Mouse (Mus musculus): Measurements from ENCODE around the gene Asb8. TPM values are rescaled to one million over a fixed set of nuclear protein-coding genes. Genes with fewer than 3 reads are reported as not detected.

Gene Asb8
- total RNA-seq, 4 experiments from 2014 or later: 116 to 127 (median 119) TPM

DNA sequence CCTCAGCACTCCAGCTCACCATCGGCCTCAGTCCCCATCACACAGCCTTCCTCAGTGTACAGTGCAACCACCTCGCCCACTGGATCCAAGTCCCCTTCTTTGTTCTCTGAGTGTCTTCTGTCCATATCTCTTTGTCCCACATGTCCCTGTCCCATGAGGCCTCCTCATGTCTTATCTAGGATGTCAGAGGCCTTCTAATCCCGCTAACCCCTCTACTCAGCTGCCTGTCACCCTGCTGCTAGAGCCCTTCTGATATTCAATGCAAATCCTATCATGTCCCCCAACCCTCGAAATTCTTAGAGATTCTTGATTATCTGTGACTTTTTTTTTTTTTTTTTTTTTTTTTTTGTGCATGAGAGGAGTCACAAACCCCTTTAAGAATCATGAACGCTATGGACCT, 49.1 kb downstream of the Asb8 start:
- no peak for DNase-seq (ENCODE audit: low spot score)

DNA sequence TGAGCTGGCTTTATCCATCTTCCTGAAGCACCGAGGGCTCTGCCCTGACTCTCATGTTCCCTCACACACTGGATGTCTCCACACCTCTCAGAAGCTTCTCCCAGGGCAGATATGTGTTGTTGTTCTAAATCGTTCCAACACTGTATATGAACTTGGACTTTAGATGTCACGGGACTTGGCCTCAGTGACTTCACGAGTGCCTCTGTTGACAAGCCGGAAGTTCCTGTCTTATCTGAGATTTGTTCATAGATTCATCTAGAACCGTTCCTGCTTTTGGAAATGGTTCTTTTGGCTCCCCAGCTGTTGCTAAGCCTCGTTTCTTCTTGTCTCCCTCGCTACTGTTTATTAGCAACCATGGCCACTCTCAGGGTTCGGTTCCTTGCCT, 49.7 kb downstream of the Asb8 start:
- DNase-seq (ENCODE audit: low spot score): no peak

DNA sequence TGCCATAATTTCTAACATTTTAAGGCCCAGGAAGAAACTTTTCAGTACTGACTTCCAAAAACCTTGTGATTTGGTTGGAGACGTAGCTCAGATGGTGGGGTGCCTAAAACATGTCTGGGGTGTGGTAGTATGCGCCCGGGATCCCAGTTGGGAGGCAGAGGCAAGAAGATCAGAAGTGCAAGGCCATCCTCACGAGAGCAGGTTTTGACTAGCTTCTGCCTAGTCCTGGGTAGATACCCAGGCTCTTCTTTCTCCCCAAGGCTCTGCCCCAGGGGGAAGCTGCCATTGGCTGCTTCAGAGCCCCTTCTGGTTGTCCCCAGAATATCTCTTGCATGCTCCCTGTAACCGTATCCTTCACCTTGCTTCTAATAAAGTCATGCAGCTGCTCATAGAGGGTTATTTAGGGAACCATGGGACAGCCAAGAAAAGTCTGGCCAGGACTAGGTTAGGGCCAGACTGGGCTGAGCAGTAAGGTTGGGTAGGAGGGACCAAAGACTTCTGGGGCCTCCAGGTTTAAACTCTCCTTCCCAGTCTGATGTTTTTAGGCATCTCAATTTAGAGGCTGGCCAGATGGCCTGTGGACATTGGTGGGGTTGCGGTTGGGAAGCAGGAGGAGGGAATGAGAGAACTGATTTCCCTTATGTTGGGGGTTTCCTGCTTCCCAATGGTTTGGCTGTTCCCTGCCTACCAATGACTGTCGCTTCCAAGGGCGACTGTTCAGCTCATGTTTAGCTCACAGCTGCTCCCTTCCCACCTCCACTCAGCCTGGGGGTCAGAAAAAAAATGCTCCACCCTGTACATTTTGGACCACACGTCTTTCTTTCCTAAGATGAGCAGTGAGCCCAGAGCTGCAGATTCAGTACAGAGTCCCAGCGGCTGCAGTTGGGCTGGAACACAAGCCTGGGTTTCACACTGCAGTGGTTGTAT, 50.3 kb downstream of the Asb8 start:
- DNase-seq (ENCODE audit: low spot score): no peak

DNA sequence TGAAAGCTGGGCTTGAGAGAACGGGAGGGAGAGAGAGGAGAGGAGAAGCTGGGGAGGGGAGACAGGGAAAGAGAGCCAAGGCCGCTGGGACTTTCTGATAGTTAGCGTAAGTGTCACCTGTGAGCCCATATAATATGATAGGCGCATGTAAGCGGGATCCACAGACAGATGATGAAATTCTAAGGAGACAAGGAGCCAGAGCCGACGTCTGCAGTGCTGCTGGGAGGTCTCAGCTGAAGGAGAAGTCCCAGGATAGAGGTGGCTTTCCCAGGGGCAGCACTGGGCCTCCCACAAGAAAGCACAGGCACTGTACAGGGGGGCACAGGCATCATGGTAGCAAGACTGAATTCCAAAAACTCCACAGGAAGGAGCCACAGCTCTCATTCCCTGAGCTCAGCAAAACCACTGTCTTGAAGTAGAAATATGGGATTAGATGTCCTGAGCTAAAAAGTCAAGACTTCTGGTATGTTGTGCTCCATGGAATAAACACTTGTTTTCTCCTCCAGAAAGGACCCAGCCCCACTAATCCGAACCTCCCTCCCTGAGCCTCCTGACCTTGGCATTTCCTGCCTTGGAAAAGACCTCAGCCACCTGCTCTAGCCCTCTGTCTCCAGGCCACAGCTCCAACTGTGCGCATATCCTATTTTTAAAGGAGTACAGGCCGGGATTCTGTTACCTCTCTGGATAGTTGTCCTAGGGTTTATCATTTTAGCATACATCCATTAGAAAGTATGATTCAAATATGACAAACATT, 51.1 kb downstream of the Asb8 start:
- DNase-seq (ENCODE audit: low spot score): no peak

DNA sequence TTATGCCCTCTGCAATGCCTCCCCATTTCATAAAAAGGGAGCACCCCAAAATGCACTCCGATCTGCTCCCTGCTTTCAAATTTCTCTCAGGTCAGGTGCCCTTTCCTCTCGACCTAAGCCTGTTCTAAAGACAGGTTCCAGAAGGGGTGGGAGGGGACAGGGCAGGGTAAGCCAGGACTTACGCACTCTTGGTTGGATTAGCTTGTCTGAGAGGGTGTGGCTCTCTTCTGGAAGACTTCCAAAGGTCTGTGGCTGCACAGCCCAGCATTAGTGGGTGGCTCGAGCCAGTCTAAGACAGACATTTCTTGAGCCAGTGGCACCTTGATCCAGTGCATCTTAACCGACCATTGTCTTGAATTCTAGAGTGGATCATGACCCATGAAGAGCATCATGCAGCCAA, 53.6 kb downstream of the Asb8 start:
- no peak for DNase-seq (ENCODE audit: low spot score)

DNA sequence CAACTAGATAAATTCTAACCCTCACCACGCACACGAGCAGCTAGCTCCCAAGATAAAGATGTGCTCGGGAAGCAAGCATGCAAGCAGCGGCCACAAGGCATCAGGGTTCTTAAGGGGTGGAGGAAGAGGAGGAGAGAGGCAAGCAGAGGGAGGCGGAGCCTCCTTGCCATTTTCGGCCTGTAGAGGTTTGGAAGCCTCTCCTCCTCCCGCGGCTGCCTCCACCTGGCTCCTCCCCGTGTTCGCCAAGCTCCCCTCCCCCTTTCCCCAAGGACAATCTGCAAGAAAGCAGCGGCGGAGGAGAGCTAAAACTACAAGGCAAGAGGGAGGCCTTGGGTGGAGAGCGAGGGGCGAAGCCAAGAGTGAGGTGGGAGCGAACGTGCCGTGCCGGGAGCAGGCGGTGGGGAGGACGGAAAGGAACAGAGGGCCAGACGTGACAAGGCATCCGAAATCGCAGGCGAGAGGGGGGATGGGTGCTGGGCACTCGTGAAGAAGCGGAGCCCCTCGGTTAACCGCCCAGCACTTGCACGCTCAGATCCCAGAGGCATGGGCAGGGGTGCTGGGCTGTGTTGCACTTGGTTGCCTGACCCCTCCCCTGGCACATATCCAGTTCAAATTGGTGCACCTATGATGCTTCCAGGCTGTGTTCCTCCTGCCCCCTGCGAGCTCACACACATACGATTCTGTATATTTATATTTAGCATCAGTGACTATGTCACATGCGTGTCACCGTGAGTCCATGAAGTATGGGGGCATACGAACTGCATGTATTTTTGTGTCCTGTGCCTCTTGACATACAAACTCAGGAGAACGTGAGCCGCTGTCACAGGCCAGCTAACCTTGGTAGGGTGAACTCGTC, 56.9 kb downstream of the Asb8 start:
- peak; percentile 87 for DNase-seq (ENCODE audit: low spot score)

DNA sequence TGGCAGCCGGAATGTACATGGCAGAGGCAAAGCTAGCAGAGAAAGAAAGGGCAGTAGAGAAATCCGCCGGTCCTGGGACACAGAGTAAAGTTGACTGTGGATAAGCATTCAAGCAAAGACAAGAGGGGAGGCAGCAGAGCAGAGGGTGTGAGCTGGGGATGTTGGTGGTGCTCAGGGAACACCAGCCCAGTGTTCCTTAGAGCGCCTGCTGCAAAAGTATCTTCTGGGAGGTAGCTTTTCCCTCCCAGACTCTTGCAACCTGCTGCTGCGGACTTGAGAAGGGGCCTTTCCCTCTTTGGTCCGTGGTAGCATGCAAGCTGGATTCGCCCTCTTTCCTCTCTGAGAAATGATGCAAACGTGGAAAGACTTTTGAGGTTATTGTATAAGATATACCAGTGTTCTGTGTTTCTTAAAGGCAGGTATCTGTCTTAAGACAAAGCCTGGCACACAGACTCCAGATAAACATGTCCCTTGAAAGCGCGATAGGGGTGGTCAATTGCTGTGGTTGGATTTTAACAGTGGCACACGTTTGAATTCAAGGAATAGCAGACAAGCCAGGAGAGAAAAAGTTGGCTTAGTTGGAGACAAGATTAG, 57.6 kb downstream of the Asb8 start:
- no peak for DNase-seq (ENCODE audit: low spot score)

DNA sequence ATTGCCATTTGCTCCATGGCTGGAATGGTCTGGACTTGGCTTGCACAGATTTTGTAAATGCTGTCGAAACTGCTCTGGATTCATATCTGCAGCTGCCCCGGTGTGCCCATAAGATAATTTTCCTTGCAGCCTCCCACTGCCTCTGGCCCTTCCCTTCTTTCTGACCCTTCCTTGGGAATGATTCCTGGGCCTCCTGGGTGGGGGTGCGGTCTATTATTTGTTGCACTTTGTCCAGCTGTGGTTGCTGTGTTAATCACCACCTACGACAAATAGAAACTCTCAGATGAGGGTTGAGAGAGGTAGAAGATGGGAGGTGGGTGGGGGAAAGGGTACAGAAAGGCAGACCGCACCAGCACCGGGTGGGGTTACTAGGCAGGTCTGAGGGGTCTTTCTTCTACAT, 58.2 kb downstream of the Asb8 start:
- no peak for DNase-seq (ENCODE audit: low spot score)

DNA sequence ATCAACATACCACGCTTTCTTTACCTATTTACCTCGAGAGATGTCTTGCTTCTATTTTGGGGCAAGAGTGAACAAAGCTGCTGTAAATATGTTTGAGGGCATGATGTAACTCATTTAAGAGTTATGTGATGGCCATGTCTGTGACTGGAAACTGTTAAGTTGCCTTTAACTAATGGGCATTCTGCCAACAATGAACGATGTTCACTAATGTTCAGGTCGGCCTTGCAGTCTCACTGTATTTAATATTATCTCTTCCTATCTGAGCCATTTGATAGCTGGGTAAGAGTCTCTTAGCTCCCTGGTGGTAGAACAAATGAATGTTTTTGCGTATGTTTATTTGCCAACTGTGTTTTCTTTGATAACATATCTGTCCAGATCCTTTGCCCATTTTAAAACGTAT, 58.9 kb downstream of the Asb8 start:
- DNase-seq (ENCODE audit: low spot score): no peak

DNA sequence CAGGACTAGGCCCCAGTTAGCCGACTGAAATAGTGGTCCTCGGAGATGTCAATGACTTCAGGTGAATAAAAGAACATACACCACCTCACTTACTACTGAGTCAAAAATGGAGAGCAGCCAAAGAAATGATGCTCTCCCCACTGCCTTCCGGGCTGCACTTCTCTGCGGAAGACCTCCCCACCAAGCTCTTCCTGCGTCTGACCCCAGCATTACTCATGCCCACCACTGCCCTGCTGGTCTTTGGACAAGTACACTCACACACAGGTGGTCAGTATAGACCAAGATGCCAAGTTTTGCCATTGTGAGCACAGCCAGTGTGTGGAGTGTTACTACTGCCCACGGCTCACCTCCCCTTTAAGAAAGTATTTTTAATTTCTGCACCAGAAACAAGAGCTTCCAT, 63.0 kb downstream of the Asb8 start:
- DNase-seq (ENCODE audit: low spot score): no peak

DNA sequence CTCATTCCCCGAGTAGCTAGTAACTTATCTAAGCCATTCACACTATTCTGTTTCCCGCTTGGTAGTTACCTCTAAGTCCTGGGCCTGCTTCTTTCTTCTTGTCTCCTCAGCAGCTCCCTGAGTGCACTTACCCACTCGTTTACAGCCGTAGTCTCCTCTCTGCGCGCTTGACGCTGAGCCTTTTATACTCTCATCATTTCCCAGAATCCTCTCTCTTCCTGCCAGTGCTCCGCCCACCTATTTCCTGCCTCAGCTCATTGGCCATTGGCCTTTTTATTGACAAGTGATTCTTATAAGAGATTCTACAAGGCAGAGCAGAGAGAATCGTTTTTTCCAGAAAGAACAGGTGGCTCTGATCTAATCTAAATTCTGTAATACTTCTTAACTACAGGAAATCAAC, 66.9 kb downstream of the Asb8 start:
- DNase-seq (ENCODE audit: low spot score): no peak

DNA sequence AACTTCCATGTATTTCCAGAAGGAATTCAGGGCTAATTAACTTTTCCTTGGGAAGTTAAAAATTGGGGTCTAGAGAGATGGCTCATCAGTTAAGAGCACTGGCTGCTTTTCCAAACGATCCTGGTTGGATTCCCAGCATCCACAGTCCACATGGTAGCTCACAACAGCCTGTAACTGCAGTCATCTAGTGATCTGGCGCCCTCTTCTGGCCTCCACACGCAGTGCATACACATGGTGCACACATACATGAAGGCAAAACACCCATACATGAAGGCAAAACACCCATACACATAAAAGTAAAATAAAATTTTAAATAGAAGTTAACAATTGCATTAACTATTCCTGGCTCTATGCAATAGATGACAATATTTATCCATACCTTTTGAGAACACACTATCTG, 68.5 kb downstream of the Asb8 start:
- DNase-seq (ENCODE audit: low spot score): no peak

DNA sequence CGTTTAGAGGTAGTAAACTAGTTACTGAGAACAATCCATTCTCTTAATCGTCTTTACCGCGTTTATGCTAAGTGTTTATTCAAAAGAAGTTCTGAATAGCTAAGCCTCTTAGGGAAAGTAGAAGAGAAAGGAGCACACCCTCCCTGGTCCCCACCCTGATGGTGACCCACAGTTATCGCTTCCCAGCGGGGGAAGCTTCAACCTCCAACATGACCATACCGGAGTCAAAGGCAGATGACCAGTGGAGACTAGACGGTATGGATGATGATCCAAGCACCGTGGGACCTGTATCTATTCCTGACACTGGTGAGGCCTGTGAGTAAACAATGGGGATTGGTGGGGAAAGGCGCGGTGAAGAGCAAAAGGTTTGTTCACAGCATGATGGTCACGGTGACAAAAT, 70.5 kb downstream of the Asb8 start:
- no peak for DNase-seq (ENCODE audit: low spot score)

DNA sequence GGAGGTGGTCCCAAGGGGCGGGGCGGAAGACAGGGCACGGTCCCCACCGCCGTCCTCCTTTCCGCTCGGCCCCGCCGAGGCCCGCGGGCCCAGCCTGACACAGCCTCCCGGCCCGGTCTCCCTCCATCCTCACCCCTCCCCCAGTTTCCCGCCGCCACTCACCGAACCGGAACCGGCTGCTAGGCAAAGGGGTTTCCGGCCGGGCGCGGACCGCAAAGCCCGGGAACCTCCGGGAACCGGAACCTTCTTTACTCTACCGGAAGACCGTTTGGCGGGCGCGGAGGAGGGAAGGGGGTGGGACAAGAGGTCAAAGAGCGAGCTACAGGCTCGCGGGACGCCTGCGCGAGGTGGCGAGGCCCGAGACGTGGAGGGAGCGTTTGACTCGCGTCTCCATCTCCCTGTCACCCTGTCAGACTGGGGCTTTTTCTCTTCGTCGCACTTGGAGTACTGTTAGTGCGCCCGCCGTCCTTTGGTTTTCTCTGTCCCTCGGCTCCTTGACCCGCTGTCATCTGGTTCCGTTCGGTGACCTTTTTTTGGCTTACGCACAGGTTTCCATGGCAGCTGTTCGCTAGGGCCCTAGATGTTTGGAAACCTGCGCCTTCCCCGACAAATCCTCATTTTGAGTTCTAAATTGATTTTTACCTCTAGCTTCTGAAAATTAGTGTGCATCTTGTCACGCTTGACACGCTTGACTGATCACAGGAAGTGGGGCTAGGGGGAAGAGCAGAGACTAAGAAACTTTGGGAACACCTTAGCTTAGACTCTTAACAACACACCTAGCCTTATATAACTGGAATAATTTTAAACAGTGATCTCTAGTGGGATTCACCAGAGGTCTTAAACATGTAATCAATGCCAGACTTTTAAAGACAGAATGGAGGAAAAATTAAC, 72.1 kb downstream of the Asb8 start, which contains the start of gene Senp1:
Senp1 (minus strand) TSS at position 624 of the 891 bp plus-strand sequence.
- DNase-seq (ENCODE audit: low spot score): peak; percentile 95

DNA sequence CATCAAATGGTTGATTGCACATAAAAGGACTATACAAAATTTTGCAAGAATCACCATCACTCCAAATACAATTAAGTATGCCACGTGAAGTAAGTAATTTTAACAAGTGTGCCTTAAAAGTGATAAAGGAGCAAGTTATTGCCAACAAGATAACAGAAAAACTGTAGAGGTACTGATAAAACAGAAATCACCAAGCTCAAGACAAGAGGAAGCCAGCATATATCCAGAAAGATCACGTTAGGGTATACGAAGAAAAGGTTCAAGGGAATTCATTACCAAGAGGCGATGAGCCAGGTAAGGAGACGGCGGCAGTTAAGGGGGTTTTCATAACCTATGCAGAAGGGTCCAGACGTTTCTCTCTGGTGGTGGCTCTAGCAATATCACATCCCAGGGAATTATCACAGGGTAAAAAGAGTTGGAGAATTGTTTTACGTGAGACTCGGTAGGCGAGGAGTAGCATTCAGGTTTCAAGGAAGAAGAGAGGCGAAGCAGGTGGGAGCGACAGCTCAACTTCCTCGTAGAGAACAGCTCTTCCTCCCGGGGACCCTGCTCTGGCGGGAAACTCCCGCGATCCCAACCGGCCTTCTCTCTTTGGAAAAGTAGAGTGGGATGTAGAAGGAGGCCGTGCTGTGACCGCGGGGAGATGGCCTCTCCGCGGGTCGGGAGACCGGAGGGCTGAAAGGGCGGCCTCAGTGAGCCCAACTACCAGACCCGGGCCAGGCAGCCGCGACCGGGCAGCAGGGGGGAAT, 72.9 kb downstream of the Asb8 start, which contains the start of gene Pfkm:
Pfkm (plus strand) TSS at position 218 of the 749 bp plus-strand sequence.
- DNase-seq (ENCODE audit: low spot score): peak; percentile 38

DNA sequence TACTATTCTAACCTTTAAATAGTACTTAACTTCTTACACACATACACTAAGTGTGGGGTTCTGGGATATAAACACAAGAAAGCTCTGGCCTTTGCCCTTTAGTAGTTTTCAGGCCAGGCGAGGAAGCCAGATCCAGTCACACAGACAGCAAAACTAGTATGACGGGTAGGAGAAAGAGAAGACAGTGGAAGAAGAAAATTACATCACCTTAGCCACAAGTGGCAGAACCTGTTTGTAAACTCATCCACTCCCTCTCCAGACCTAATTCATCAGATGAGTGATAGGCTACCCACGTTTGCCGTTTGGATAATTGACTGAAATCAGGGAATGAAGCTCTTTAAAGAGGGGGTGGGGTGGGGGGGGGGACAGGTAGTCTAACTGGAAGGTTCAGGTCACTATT, 73.6 kb downstream of the Asb8 start:
- no peak for DNase-seq (ENCODE audit: low spot score)

DNA sequence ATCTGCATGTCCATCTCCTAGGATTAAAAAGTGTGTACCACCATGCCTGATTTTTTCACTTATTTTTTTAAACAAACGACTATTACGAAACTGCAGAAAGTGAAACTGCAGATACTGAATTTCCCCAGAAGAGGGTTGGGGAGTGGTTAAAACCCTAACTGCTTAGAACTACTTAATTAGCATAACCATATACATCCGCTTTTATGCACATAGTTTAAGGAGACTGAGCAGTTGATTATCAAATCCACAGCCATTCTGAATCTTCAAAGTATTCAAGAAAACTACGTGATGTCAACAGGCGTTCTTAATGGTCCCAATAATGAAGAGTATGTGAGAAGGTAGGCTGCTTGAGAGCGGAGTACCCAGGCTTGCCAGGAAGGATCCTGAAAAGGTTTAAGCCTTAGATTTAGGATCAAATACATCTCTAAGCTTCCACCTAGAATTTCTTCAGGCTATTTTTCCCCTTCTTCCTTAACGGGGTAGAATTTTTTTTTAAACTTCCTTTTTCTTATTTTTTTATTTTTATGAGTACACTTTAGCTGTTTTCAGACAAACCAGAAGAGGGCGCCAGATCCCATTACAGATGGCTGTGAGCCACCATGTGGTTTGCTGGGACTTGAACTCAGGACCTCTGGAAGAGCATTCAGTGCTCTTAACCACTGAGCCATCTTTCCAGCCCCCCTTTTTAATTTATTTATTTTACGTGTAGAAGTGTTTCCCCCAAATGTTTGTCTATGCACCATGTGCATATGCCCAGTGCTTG, 75.8 kb downstream of the Asb8 start:
- peak; percentile 41 for DNase-seq (ENCODE audit: low spot score)

DNA sequence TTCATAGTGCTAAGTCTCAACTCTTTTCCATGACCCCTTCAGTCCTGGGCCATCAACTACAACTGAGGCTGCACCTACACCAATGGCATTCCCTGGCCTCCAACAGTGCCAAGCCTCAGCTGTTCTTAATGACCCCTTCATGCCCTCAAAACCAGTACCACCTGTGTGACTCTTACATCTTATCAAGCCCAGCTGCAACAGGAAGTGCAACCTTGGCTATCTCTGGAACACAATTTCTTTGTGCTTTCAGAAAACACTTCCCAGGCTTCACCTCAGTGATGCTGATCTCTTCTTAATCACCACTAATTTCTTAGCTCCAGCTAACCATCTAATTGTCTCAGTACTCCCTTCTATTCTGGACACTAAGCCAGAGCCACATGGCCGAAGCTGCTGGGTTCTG, 76.5 kb downstream of the Asb8 start:
- no peak for DNase-seq (ENCODE audit: low spot score)

All from heart, adult 8-10 months (tissue).